Mouse (Mus musculus) midbrain, embryonic 16.5 days (tissue): ENCODE results near the gene Actn3. TPM values are rescaled to one million over a fixed set of nuclear protein-coding genes. Genes with fewer than 3 reads are reported as not detected.
"Not testable (repeated sequence)": the region's sequence is repeated elsewhere in the genome, so short reads cannot be mapped to it uniquely, and the experiment has no call there.

Source experiments
- ATAC-seq: fragments of 200-750 bp; cut with Nextera tagmentation; 2 replicates; pipeline ENCODE4 v1.8.0; 2017; ENCODE audit warnings: moderate TSS enrichment
- H3K27ac ChIP-seq: fragments of 300-500 bp; sonication (generic); 2 replicates; pipeline ENCODE4 v1.5.1; 2014; ENCODE audit warnings: mild to moderate bottlenecking, low read length, mixed read lengths
- H3K27me3 ChIP-seq: fragments of 300-500 bp; sonication (generic); 2 replicates; pipeline ENCODE4 v1.6.1; 2014; ENCODE audit warnings: low read depth, low read length, mixed read lengths; ENCODE audit not compliant: control insufficient read depth, insufficient read depth
- H3K36me3 ChIP-seq: fragments of 300-500 bp; sonication (generic); 2 replicates; pipeline ENCODE4 v1.6.1; 2014; ENCODE audit warnings: mild to moderate bottlenecking, low read length, moderate library complexity, mixed read lengths; ENCODE audit not compliant: control insufficient read depth, insufficient read depth
- H3K4me1 ChIP-seq: fragments of 300-500 bp; sonication (generic); 2 replicates; pipeline ENCODE4 v1.6.1; 2014; ENCODE audit warnings: mild to moderate bottlenecking, low read length, mixed read lengths; ENCODE audit not compliant: control insufficient read depth, insufficient read depth
- H3K4me2 ChIP-seq: fragments of 300-500 bp; sonication (generic); 2 replicates; pipeline ENCODE4 v1.6.1; 2014; ENCODE audit warnings: mild to moderate bottlenecking, low read length, mixed read lengths
- H3K4me3 ChIP-seq: fragments of 300-500 bp; sonication (generic); 2 replicates; pipeline ENCODE4 v1.5.1; 2014; ENCODE audit warnings: low read depth, mild to moderate bottlenecking, low read length, moderate library complexity, mixed read lengths
- H3K9ac ChIP-seq: fragments of 300-500 bp; sonication (generic); 2 replicates; pipeline ENCODE4 v1.6.1; 2014; ENCODE audit warnings: low read depth, low read length, mixed read lengths
- H3K9me3 ChIP-seq: fragments of 300-500 bp; sonication (generic); replicated peaks from 2 replicates; pipeline ENCODE4 v1.6.1; 2014; ENCODE audit warnings: mild to moderate bottlenecking, low read length, mixed read lengths; ENCODE audit not compliant: control insufficient read depth, poor library complexity, severe bottlenecking
- WGBS: fragments of 180-500 bp; shearing (Covaris S2); extraction: QIAGEN DNeasy Blood & Tissue Kit; methylation state at CpG from one replicate; pipeline ENCODE4 v1.1.7; 2014; 5-methylcytosine and 5-hydroxymethylcytosine counted together
- polyA plus RNA-seq: library from polyadenylated mRNA; unstranded; fragments of >200 nt; fragmentation: Nextera tagmentation; extraction: Ambion mirVana; gene quantifications from 2 replicates; pipeline ENCODE4 v1.2.1, GENCODE M21; 2015

The Actn3 gene
- polyA plus RNA-seq, 1 experiment from 2014 or later: 2.4 TPM

- Histone ChIP-seq H3K4me2 (no peak overlapping the region), H3K4me1 (peaks cover 16% of the 10 kb centered on the region), H3K27me3 (no peaks in the 10 kb centered on the region), H3K4me3 (no peak overlapping the region), H3K36me3 (no peaks in the 10 kb centered on the region), H3K9me3 (no peaks in the 10 kb centered on the region), H3K9ac (no peak overlapping the region), H3K27ac (no peak overlapping the region)
- ATAC-seq: no peak
- WGBS: 68% methylated on average over 3 of the region's 4 CpGs
Observed at GRCm38 (mm10) chr19:4876241-4876640, 1.5 kb downstream of the Actn3 start.

GRCm38 (mm10) chr19:4874613-4875012 is 3.1 kb downstream of the Actn3 start:
- H3K9ac ChIP-seq, H3K27me3 ChIP-seq, H3K27ac ChIP-seq, H3K4me2 ChIP-seq, ATAC-seq, H3K9me3 ChIP-seq, H3K4me3 ChIP-seq, H3K36me3 ChIP-seq: not testable (repeated sequence)
- peaks cover 12% of the 10 kb centered on the region for H3K4me1 ChIP-seq
- 86% methylated on average over 1 of the region's 1 CpGs for WGBS

- H3K9me3 ChIP-seq: no peaks in the 10 kb centered on the region
- H3K4me3 ChIP-seq: no peak overlapping the region
- H3K9ac ChIP-seq: no peak overlapping the region
- no peaks in the 10 kb centered on the region for H3K27me3 ChIP-seq
- no peaks in the 10 kb centered on the region for H3K4me1 ChIP-seq
- no peak for ATAC-seq
- H3K36me3 ChIP-seq: peaks cover 6% of the 10 kb centered on the region
- 9% methylated on average over 17 of the region's 17 CpGs for WGBS
- H3K4me2 ChIP-seq: no peak overlapping the region
- H3K27ac ChIP-seq: no peak overlapping the region
Observed at GRCm38 (mm10) chr19:4865147-4865546, 12.6 kb downstream of the Actn3 start.

- 69% methylated on average over 6 of the region's 6 CpGs for WGBS
- no peaks in the 10 kb centered on the region for H3K4me1 ChIP-seq
- no peak overlapping the region for H3K27ac ChIP-seq
- H3K9me3 ChIP-seq: no peaks in the 10 kb centered on the region
- H3K4me2 ChIP-seq: no peak overlapping the region
- no peak for ATAC-seq
- H3K4me3 ChIP-seq: no peak overlapping the region
- peaks cover 18% of the 10 kb centered on the region for H3K36me3 ChIP-seq
- H3K9ac ChIP-seq: no peak overlapping the region
- H3K27me3 ChIP-seq: no peaks in the 10 kb centered on the region
Observed at GRCm38 (mm10) chr19:4863048-4863447, 14.7 kb downstream of the Actn3 start.

- H3K36me3 ChIP-seq: peaks cover 20% of the 10 kb centered on the region
- no peak overlapping the region for H3K9ac ChIP-seq
- 85% methylated on average over 6 of the region's 6 CpGs for WGBS
- no peak overlapping the region for H3K4me3 ChIP-seq
- H3K4me1 ChIP-seq: peaks cover 12% of the 10 kb centered on the region
- no peak overlapping the region for H3K4me2 ChIP-seq
- H3K9me3 ChIP-seq: no peaks in the 10 kb centered on the region
- no peaks in the 10 kb centered on the region for H3K27me3 ChIP-seq
- no peak overlapping the region for H3K27ac ChIP-seq
- no peak for ATAC-seq
Observed at GRCm38 (mm10) chr19:4859081-4859480, 18.6 kb downstream of the Actn3 start.

GRCm38 (mm10) chr19:4855951-4856350 is 21.8 kb downstream of the Actn3 start:
- Histone ChIP-seq H3K4me1 (peaks cover 12% of the 10 kb centered on the region), H3K27ac (no peak overlapping the region), H3K27me3 (no peaks in the 10 kb centered on the region), H3K4me2 (peak overlapping the region; percentile 98), H3K36me3 (peaks cover 18% of the 10 kb centered on the region), H3K9ac (peak overlapping the region; percentile 82), H3K4me3 (peak overlapping the region; percentile 80), H3K9me3 (no peaks in the 10 kb centered on the region)
- no peak for ATAC-seq
- 46% methylated on average over 4 of the region's 4 CpGs for WGBS

- Histone ChIP-seq H3K27me3 (no peaks in the 10 kb centered on the region), H3K9ac (peak overlapping the region; percentile 82), H3K4me2 (peak overlapping the region; percentile 98), H3K4me1 (peaks cover 12% of the 10 kb centered on the region), H3K4me3 (peak overlapping the region; percentile 80), H3K27ac (peak overlapping the region; percentile 60), H3K36me3 (peaks cover 17% of the 10 kb centered on the region), H3K9me3 (no peaks in the 10 kb centered on the region)
- WGBS: under 1% methylated on average over 14 of the region's 14 CpGs
- peak; percentile 63 for ATAC-seq
Observed at GRCm38 (mm10) chr19:4855470-4855820, 22.3 kb downstream of the Actn3 start.

- peak; percentile 96 for ATAC-seq
- Histone ChIP-seq H3K27ac (peak within 1 kb of the TSS; percentile 60), H3K36me3 (peaks cover 11% of the 10 kb centered on the region), H3K4me1 (peaks cover 12% of the 10 kb centered on the region), H3K9ac (peak within 1 kb of the TSS; percentile 82), H3K9me3 (no peaks in the 10 kb centered on the region), H3K4me2 (peak within 1 kb of the TSS; percentile 98), H3K27me3 (no peaks in the 10 kb centered on the region), H3K4me3 (peak within 1 kb of the TSS; percentile 80)
- WGBS: 3% methylated on average over 45 of the region's 45 CpGs
Observed at GRCm38 (mm10) chr19:4854552-4855469, 22.9 kb downstream of the Actn3 start, which contains the start of gene Ctsf. TSS of gene Ctsf (plus strand) at chr19:4855130.

GRCm38 (mm10) chr19:4850281-4850680 is 27.4 kb downstream of the Actn3 start:
- no peaks in the 10 kb centered on the region for H3K36me3 ChIP-seq
- H3K9me3 ChIP-seq: no peaks in the 10 kb centered on the region
- no peak for ATAC-seq
- no peak overlapping the region for H3K9ac ChIP-seq
- no peak overlapping the region for H3K4me3 ChIP-seq
- H3K27me3 ChIP-seq: no peaks in the 10 kb centered on the region
- 24% methylated on average over 5 of the region's 5 CpGs for WGBS
- peaks cover 5% of the 10 kb centered on the region for H3K4me1 ChIP-seq
- no peak overlapping the region for H3K4me2 ChIP-seq
- H3K27ac ChIP-seq: no peak overlapping the region
